Mouse (Mus musculus) thymus, postnatal 10 days (tissue): Measurements from ENCODE around the gene Atf6.

Experiments
- DNase-seq, 2 experiments: peaks; one replicate each; pipeline ENCODE4 v3.0.0; 2021; ENCODE audit warnings: low spot score in 2 of 2

Gene Atf6

DNA sequence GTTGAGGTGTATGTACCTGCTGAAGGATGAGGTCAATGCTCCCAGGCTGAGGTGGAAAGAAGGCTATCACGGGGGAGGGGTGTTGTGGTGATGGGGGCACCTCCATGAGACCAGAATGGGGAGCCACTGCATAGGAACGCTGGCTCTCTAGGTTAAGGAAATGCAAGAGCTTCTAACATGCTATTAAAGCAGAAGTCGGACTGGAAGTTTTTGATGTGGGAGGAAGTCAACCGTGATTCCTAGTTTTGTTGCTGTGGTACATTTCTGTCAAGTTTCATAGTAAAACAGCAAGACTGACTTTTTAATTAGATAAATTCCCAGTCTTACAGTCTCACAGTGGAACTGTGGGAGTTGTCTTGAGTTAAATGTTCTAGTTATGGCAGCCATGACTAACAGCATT, 161.5 kb downstream of the Atf6 start:
- no peak for DNase-seq

DNA sequence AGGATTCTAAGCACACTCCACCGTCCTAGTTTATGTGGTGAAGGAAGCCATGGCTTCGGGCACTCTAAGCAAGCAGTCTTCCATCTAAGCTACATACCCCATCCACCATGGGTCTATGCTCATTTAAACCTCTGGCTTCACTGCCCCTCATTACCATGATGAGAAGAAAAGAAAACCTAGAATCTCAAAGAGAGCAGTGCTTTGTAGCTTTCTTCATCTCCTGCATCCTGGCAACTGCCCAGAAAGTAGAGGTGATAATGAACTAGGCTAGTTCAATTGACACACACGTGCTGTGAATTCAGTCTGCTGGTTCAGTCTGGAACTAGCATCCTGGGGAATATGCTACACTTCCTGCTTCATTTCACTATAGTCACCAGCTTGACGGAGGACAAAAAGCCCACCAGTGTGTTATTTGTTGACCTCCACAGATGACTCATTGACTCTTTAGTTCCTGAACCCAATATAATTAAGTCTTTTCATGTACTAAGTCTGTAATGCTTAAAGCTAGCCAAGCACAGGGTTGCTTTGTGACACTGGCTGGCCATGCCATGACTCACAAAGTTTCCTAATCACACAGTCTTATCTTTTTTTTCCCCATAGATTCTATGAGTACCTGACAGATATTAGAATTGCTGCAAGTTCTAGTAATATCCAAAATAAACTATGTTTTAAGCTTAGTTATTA, 162.5 kb downstream of the Atf6 start:
- no peak for DNase-seq

DNA sequence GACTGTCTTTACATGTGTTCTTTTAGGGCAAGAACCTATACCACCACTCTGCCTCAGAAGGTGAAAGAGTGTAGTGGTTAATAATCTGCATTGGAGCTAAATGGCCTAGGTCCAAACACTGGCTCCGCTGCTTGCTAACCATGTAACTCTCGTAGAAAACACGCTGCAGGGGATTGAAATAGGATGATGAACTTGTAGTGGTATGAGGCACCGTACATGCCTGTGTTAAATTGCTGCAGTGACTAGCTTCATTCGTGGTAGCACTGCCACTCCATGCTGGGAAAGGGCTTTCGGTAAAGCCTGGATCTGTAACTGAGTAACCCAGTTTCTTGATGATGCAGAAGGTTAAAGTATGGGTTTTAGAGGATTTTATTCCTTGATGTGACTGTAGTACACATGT, 163.5 kb downstream of the Atf6 start:
- no peak for DNase-seq

DNA sequence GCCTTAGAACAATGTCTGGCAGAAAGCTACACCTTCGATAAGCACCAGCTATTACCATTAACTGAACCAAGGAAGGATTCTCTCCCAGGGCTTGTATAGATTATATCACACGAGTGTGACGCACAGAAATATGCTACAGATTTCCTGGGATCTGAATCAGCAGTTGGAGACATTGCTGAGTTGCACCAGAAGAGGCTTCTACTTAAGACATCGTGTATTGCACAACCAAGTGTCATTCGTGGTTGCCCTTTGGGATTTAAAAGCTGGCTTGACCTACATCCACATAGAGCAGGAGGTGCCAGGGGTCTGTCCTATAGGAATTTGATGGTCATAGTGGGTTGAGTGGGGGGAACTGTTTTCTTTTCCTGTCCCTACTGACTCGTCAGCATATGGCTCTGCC, 164.6 kb downstream of the Atf6 start:
- no peak for DNase-seq

DNA sequence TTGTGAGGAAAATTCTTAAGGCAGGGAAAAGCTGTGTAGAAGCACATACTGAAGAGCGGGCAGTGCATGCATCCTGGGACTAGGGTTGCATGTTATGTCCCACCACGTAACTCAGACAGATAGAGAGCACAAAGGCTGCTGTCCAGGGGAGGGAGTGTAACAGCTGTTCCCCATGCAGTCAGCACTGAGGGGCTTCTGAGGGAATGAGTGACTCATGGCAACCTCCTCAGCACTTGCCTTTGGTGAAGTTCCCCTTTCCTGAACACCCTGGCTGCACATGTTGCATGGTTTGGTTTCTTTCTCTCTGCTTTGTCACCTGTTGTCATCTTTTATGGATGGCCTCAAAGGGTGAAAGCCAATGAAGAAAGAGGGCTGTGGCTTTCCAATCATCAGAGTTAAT, 165.3 kb downstream of the Atf6 start:
- DNase-seq = no peak

DNA sequence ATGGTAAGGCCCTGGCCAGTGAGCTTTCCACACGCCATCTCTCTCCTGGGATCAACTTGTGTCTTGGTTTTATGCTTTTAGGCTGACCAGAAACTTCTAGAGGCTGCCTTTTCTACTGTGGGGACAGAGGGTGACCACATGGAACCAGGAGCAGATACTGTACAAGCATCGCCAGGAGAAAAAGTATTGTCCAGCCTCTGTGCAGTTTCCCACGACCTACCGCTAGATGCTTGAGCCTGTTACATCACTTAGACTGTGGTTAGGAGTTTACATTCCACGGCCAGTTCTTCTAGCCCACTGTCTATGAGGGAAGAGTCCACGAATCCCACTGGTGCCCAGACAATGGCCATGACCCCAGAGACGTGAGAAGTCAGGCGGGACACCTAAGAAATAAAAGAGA, 166.0 kb downstream of the Atf6 start:
- DNase-seq = no peak

DNA sequence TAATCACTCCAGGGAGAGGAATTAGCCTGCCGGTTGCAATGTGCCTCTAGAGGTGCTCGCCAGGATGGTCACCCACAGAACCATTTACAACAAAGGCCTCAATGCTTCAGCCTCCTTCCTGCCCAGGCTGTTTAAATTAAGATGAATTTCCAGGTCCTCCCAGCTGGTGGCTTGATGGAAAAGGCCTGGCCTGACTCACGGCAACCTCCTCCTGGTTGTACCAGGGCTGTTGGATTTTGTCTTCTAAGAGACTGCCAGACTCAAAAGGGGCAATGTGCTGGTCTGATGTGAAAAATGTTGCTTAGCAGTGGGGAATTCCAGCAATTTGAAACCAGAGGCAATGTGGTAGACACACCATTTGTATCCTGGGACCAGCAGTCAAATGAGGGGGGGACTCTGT, 166.4 kb downstream of the Atf6 start:
- DNase-seq = no peak

DNA sequence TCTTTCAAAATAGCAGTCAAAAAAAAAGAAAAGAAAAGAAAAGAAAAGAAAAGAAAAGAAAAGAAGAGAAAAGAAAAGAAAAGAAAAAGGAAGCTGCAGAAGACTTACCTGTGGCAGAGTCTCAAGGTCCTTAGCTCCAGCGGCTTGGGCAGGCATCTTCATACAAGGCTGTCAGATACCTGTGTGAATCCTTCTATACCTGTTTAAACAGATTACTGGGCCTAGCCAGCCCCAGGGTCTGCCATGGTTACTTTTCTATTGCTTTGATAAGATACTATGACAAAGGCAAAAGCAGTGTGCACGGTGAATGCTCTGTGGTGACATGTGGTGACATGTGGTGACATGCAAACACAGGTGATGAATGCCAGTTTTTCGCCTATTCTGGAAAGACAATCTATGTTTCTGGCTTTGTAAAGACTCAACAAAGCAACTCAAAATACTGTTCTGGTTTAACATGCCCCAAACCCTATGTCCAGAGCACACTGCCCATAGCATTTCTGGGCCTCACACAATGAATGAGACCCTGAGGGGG, 167.0 kb downstream of the Atf6 start:
- no peak for DNase-seq

DNA sequence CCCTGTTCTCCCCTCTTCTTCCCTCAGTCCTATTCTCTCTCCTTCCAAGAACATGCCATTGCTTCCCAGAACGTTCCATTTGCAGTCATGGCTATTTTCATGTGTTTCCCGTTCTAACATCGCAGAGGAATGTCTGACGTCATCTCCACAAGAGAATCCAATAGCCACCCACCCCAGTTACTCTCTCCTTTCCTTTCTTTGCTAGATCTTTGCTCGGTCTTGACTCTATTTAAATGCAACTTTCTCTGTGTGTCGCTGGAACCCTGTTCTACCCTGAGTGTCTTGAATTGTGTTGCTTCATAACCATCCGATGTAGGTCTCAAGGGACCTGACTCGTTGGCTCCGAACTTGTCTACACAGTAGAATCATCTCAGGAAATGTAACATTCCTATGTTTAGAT, 168.0 kb downstream of the Atf6 start:
- no peak for DNase-seq

DNA sequence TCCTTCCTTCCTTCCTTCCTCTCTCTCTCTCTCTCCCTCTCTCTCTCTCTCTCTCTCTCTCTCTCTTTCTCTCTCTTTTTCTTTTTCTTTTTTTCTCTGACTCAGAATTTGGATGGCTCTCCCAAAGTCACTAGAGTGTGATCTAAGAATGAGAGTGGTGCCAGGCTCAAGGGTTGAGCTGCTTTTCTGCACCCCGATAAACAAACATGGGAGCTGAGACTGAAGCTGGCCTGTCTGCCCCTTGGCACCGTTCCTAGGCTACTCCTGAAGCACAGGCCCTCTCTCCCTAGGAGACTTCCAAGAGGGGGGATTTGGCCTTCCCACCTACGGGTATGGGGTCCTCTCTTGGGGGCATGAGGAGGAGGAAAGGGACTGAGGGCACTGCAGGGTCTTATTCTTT, 168.8 kb downstream of the Atf6 start:
- DNase-seq = no peak

DNA sequence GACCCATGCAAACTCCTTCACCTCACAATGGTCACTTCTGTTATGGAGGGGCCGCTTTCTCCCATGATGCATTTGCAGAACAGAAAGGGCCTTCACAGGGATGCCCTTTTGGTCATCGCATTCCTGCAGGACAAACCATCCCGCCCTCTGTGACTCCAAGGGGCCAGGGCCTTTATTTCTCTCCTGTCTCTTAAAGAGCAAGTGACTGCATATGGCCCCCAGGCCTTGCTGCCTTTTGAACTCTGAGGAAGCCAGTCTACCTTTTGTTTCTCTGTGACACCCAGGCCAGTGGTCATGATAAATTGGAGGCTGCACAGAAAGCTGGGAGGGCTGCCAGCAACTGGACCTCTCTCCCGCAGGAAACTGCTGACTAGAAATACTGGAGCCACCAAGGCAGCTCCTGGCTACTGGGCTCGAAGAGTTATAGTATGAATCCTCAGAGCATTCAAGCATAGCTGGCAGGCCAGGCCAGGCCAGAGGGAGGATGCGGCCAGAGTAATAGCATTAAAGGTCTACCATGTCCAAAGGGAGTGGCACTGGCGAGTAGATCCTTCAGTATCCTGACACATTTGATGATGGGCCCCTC, 169.7 kb downstream of the Atf6 start:
- DNase-seq = no peak

DNA sequence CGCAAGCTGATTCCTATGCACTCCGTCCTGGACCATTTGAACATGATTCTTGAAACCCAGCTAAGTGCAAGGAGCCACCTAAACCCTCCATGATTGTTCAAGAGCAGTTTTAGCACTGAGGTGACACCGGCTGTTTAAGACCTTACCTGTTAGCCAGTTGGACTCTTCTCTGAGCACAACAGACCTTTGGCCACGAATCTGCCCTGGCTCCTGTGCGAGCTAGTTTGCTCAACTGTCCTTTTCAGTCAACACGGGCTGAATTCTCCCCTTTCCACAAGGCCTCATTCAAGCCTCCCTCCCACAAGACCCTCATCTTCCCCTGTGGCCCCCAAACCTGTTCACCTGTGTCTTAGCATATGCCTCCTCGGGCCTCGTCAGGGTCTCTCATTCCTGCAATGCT, 170.6 kb downstream of the Atf6 start:
- no peak for DNase-seq

DNA sequence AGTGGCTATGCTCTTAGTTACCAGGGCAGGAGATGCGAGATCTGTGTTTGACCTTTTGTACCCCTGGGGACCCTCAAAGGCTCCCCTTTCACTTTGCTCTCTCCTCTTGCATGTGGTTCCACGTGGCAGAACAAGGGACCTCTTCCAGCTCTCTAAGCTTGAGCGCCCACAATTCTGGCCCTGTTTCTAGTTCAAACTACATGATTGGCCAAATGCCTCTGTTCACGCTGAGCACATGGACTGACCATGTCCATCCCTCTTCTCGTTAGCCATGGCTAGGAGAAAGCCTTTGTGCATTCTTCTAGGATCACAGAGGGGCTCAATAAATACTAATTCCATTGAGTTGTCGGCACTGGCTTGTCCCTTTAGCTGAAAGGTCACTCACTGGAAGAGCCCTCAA, 172.2 kb downstream of the Atf6 start:
- no peak for DNase-seq

DNA sequence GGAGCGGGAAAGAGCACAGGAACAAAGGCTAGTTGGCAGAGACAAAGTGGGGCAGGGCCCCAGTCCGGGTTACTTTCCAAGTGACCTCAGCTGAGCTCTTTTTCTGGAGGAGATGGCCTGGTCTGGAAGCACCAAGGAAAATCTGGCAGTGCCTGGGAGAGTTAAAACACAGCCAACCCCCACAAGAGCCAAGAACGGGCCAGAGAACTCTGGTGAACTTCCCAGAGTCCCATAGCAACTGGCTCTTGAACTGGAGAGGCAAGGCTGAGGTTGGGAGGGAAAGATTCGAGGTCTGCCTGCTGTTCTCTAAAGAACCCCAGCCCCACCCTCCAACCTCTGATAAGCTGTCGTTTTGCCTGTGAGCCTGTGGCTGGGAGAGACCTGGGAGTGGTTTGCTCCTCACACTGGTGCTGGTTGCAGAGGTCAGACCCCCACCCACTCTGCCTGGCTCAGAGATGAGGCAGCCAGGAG, 172.7 kb downstream of the Atf6 start:
- no peak for DNase-seq

DNA sequence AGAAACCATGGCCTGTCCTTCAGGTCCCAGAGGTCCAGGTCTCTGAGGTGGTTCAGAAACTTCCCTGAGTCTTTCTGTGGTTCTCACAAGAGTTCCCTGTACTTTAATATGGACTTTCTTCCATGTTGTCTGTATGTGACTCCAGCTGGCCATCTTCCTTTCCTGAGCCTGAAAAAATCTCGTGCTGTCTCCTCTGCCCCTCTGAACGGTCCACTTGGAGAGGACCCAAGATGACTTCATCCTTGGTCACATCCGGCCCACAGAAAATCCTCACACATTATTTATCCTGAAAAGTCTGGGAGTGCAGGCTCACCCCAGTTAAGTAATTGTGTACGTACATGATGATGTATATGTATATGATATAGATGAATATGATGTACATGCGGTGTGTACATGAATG, 176.3 kb downstream of the Atf6 start:
- DNase-seq = no peak

DNA sequence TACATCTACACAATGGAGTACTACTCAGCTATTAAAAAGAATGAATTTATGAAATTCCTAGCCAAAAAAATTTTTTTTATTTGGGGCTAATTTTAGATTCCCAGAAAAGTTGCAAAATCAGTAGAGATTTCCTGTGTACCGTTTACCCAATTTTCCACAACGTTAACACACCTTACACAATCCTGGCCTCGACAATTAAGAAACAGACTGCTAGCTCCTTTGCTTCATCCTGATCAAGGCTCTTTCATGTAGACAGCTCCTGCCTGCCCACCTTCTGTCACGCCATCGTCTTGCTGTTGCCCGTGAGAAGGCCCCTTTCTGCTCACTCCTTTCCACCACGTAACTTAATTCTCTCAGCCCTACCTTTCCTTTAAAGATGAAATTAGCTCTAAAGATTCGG, 177.8 kb downstream of the Atf6 start:
- no peak for DNase-seq

DNA sequence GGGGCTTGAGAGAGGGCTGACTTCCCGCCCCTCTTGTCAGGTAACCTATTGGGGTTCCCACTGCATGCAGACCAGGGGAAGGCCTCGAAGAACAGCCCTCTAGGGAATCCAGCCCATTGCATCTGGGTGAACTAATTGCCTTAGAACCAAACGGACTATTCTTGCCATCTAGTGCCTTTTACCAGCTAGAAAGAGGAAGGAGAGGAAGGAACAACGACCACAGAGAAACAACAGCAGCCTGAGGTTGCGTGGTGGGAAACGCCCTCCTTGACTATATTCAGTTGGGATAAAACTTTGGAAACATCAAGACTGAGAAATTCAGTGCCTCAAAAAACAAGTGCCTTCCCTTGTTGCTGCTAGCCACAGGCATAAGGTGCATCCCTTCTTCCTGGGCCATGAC, 183.7 kb downstream of the Atf6 start:
- DNase-seq = no peak

DNA sequence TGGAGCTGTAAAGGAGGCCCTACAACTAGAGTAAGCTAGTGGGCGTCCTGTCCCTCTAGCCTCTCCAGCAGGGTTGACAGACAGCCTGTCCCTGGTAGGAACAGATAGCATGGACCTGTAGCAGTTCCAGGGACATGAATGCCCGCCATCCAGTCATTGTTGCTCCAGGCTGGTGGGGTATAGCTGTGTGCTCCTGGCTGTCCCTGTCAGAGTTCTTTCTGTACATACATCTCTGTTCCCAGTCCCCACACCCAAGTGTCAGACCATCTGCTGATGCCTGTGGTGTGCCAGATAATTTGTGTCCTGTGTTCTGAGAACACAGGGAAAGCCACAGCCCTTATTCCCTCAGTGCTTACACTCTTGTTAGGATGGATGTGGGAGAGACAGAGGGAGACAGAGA, 187.9 kb downstream of the Atf6 start:
- DNase-seq = no peak

DNA sequence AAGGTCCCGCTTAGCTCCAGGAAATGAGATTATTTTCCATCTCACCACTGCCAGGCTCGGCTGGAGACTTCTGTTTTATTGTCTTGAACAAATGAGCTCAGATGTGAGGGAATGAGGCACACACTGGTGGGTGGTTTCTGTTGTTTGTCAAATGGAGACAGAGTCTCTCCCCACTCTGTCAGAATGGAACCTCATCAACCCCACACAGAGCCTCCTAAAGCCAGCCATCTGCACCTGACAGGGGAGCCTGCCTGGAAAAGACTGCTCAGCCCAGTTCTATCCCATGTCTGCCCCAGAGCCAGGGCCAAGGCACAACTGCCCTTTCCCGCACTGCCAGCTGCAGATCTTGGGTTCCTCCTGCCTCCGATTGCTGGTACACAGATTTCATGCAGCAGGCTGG, 188.7 kb downstream of the Atf6 start:
- no peak for DNase-seq

DNA sequence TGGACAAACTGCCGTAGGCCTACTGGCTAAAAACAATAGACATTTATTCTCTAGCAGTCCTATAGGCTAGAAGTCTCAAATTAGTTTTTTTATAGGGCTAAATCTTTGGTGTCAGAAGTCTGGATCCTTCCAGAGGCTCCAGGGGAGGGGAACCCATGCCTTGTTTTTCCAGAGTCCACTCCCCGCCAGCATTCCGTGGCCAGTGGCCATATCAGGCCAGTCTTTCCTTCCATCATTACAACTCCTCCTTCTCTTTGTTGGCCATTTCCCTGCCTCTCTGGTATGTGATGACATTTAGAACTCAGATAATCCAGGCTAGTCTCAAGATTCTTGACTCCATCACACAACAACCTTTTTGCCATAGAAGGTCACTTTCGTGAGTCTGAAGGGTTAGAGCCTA, 189.9 kb downstream of the Atf6 start:
- DNase-seq = no peak

DNA sequence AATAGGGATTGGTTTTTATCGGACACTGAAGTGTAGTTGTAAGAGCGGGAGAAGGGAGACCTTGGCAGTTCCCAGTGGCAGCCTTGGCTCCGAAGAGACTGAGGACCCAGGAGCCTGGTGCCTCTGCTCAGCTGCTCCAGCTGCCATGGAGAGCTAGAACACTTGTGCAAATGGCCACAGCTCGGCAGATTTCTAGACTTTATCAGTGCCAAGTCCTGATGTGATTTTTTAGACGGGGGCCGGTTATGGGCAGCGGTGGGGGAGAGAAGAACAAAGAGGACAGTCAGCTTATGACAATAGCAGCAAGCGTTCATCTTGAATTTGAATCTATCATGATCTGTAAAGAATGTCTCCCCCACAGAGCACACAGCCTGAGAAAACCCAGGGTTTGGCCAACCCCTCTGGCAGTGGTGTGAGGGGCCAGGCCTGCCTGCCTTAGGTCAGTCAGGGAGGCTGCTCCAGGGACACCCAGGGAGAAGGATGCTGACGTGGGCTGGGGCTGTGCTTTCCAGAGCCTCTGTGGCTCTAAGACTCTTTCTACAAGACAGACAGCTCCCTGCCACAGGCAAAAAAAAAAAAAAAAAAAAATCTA, 193.3 kb downstream of the Atf6 start:
- DNase-seq = no peak

DNA sequence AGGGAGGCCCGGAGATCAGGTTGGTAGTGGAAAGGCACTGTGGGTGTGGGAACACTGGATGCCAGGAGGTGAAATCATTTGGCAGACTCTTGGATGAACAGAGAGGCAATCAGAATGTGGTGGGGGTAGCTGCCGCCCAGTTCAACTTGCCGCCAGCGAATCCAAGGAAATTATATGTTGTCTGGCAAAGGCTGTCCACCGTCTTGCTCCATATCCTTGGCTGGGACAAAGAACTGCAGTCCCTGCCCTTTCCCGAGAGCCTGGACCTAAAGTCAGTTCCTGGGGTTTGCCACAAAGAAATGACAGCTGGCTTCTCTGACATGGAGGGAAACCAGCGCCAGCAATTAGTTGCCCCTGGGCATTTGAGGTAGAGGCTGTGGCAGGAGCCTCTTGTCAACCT, 202.4 kb downstream of the Atf6 start:
- DNase-seq = no peak

DNA sequence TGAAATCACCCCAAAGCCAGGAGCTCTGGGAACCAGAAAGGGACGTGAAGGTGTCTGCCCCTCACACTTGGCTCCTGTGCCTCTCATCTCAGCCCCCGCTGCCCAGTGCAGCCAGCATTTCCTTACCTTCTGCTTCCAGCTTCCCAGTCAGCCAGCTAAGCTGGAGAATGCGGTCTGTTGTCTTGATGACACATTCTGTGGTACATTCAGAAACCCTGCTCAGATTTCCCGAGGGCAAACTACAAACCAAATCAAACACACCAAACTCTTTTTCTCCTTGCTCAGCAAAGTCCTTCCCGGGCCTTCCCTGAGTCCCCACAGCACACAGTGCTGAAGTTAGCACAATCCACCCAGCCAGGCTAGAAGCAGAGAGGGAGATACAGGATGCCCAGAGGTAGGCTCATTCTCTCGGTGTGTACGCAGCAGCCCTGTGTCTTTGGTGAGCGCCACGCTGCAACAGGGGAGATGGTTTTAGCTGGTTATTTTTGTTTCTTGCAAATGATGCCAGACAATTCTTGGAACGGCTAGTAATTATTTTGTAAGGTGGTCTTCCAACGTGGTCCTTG, 202.9 kb downstream of the Atf6 start:
- no peak for DNase-seq
